Mouse (Mus musculus): ENCODE measurements at regions not wholly inside any gene's neighbourhood (a gene's known extent, or its start where the extent isn't known, plus 50 kb on each side); places are given as distances from the start of the nearest gene placed in this dataset.
A peak's percentile ranks its signal among the peaks of the same experiment; 100 is the strongest.

DNA sequence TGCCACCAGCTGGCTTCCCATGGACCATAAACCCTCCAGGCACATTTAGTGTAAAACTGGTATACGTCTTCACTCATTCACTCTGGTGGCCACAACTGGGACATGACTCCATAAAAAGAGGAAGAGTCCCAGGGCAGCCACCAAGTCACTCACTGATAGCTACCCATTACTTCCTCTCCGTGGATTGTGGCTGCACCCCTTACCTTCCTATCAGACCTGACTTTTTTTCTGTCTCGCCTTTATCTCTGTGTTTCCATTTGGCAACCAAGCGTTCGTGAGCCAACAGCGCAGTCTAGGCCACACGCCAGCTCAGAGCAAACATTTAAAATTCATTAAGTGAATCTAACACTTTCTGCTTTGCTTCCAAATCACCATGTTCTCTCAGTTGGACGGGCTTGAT lies 53.9 kb upstream of the Slc44a1 start:
- no peak for TF ChIP-seq EP300 (IDR thresholded peaks at IDR 0.05; ENCODE audit: insufficient read depth, low read depth, low read length)
- no peak for TF ChIP-seq CTCF (IDR thresholded peaks at IDR 0.05)
- TF ChIP-seq POLR2A (IDR thresholded peaks at IDR 0.05; ENCODE audit: insufficient read depth, low read depth, low read length), result no peak
- Histone ChIP-seq H3K79me2 (replicated peaks; ENCODE audit: control insufficient read depth, insufficient read depth, low read length) (no peaks in the 10 kb centered on the region), H3K4me3 (no peak overlapping the region), H3K27ac (no peak overlapping the region), H3K9ac (ENCODE audit: low read depth, low read length) (no peak overlapping the region), H3K36me3 (ENCODE audit: control insufficient read depth, insufficient read depth, low read length) (no peaks in the 10 kb centered on the region), H3K27me3 (ENCODE audit: control insufficient read depth, insufficient read depth, low read length) (no peaks in the 10 kb centered on the region), H3K4me1 (ENCODE audit: control insufficient read depth, insufficient read depth, low read length) (peaks cover 3% of the 10 kb centered on the region; the same call in 1 of the 2 replicates)
- 53% methylated on average over 8 of the region's 8 CpGs for WGBS
- intact Hi-C loops (cut with DNase I), result no loop called here
- DNase-seq, result peak in 1 of 2 experiments; percentile 45

DNA sequence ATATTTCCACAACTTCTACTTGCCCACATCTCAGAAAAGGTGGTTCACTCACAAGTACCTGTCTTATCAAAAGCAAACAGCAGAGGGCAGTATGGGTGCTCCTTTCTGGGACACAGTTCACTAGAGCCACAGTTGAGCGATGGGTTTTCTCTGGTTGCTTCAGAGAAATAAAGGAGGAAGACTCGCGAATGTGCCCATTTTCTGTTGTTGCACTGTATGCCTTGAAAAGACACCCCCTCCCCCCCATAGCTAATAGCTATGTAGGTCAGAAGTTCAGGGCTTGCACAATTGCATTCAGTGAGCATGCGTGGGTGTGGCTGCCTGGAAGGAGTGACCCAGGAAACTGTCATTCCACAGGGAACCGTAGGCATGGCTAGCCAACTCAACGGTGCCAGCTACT lies 55.5 kb upstream of the Slc44a1 start:
- TF ChIP-seq CTCF (IDR thresholded peaks at IDR 0.05) (peak; percentile 91), POLR2A (IDR thresholded peaks at IDR 0.05; ENCODE audit: insufficient read depth, low read depth, low read length) (no peak), EP300 (IDR thresholded peaks at IDR 0.05; ENCODE audit: insufficient read depth, low read depth, low read length) (no peak)
- DNase-seq, result peak; percentile 62 to 80
- H3K9ac ChIP-seq (ENCODE audit: low read depth, low read length), result no peak overlapping the region
- H3K4me1 ChIP-seq (ENCODE audit: control insufficient read depth, insufficient read depth, low read length), result peaks cover 3% of the 10 kb centered on the region; the same call in 1 of the 2 replicates
- no peaks in the 10 kb centered on the region for H3K27me3 ChIP-seq (ENCODE audit: control insufficient read depth, insufficient read depth, low read length)
- H3K36me3 ChIP-seq (ENCODE audit: control insufficient read depth, insufficient read depth, low read length), result no peaks in the 10 kb centered on the region
- intact Hi-C loops (cut with DNase I), result loop anchor here (5.0 kb wide), 2 partner anchors 68 to 163 kb away; no protein-coding TSS in a partner anchor
- WGBS, result 6% methylated on average over 6 of the region's 6 CpGs
- H3K27ac ChIP-seq, result no peak overlapping the region
- H3K79me2 ChIP-seq (replicated peaks; ENCODE audit: control insufficient read depth, insufficient read depth, low read length), result no peaks in the 10 kb centered on the region
- no peak overlapping the region for H3K4me3 ChIP-seq

DNA sequence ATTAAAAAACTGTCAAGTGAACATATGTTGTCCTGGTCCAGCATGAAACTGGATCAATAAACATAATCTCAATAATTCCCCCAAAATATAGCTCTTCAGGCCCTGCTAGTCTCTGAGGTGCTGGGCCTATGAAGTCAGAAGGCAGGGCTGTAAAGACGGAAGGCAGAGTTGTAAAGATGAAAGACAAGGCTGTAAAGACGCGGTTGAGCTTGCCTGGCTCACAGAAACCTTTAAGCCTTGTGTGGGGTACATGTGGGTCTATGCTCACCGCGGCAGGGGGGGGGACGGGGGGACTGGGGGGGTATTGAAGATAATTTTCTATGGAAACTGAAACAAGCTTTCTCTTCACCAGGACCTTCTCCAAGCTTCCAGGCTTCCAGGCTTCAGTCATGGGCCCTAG lies 56.1 kb upstream of the Slc44a1 start:
- no peaks in the 10 kb centered on the region for H3K36me3 ChIP-seq (ENCODE audit: control insufficient read depth, insufficient read depth, low read length)
- no peaks in the 10 kb centered on the region for H3K27me3 ChIP-seq (ENCODE audit: control insufficient read depth, insufficient read depth, low read length)
- no peak overlapping the region for H3K27ac ChIP-seq
- H3K4me1 ChIP-seq (ENCODE audit: control insufficient read depth, insufficient read depth, low read length), result peaks cover 3% of the 10 kb centered on the region; the same call in 1 of the 2 replicates
- H3K79me2 ChIP-seq (replicated peaks; ENCODE audit: control insufficient read depth, insufficient read depth, low read length), result no peaks in the 10 kb centered on the region
- no peak overlapping the region for H3K9ac ChIP-seq (ENCODE audit: low read depth, low read length)
- no peak for DNase-seq
- WGBS, result 75% methylated on average over 6 of the region's 6 CpGs
- no peak for TF ChIP-seq CTCF (IDR thresholded peaks at IDR 0.05)
- no peak for TF ChIP-seq POLR2A (IDR thresholded peaks at IDR 0.05; ENCODE audit: insufficient read depth, low read depth, low read length)
- TF ChIP-seq EP300 (IDR thresholded peaks at IDR 0.05; ENCODE audit: insufficient read depth, low read depth, low read length), result no peak
- no peak overlapping the region for H3K4me3 ChIP-seq
- intact Hi-C loops (cut with DNase I), result loop anchor here (5.0 kb wide), 2 partner anchors 68 to 163 kb away; no protein-coding TSS in a partner anchor

DNA sequence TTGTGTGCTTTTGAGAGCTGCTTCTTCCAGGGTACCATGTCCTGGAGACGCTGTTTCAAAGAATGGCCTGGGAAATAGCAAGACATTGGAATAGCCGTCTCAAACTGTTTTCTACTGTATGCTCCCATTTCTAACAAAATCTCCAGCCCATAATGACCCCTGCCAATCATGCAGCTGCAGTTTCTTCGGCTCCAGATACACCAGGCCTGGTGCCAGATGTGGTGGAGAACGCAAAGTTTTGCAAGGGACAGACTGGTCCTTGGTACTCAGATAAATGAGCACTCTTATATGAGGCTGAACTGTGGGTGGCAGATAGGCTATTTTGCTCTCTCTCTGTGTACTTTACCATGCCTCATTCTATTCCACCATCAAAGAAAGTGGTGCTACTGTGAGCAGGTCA lies 58.2 kb upstream of the Slc44a1 start:
- Histone ChIP-seq H3K36me3 (ENCODE audit: control insufficient read depth, insufficient read depth, low read length) (no peaks in the 10 kb centered on the region), H3K4me1 (ENCODE audit: control insufficient read depth, insufficient read depth, low read length) (peaks cover 3% of the 10 kb centered on the region; the same call in 1 of the 2 replicates), H3K9ac (ENCODE audit: low read depth, low read length) (no peak overlapping the region), H3K27me3 (ENCODE audit: control insufficient read depth, insufficient read depth, low read length) (no peaks in the 10 kb centered on the region), H3K79me2 (replicated peaks; ENCODE audit: control insufficient read depth, insufficient read depth, low read length) (no peaks in the 10 kb centered on the region), H3K4me3 (no peak overlapping the region), H3K27ac (no peak overlapping the region)
- intact Hi-C loops (cut with DNase I), result loop anchor here (5.0 kb wide), 2 partner anchors 70 to 165 kb away; no protein-coding TSS in a partner anchor
- 72% methylated on average over 4 of the region's 4 CpGs for WGBS
- no peak for TF ChIP-seq CTCF (IDR thresholded peaks at IDR 0.05)
- no peak for TF ChIP-seq POLR2A (IDR thresholded peaks at IDR 0.05; ENCODE audit: insufficient read depth, low read depth, low read length)
- TF ChIP-seq EP300 (IDR thresholded peaks at IDR 0.05; ENCODE audit: insufficient read depth, low read depth, low read length), result no peak
- DNase-seq, result no peak

DNA sequence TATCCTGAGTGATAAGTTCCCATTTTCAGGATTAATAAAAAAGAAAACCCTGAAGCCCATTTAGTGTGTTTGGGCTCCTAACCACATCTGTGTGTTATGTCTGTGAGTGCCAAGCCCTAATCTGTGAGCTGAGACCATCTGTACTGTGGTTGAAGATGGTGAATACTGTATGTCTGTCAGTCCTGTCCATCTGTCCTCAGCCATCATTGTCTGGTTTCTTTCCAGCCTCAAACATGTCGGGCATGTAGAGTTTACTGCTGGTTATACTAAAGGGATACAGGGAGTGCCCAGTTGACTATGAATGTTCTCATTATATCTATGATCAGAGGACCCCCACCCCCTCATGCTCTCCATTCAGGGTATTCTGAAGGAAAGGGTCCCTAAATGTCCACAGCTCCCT lies 60.4 kb upstream of the Slc44a1 start:
- Histone ChIP-seq H3K36me3 (ENCODE audit: control insufficient read depth, insufficient read depth, low read length) (no peaks in the 10 kb centered on the region), H3K4me3 (no peak overlapping the region), H3K4me1 (ENCODE audit: control insufficient read depth, insufficient read depth, low read length) (peaks cover 1% of the 10 kb centered on the region; the same call in 1 of the 2 replicates), H3K9ac (ENCODE audit: low read depth, low read length) (no peak overlapping the region), H3K79me2 (replicated peaks; ENCODE audit: control insufficient read depth, insufficient read depth, low read length) (no peaks in the 10 kb centered on the region), H3K27ac (no peak overlapping the region), H3K27me3 (ENCODE audit: control insufficient read depth, insufficient read depth, low read length) (no peaks in the 10 kb centered on the region)
- TF ChIP-seq EP300 (IDR thresholded peaks at IDR 0.05; ENCODE audit: insufficient read depth, low read depth, low read length) (no peak), CTCF (IDR thresholded peaks at IDR 0.05) (no peak), POLR2A (IDR thresholded peaks at IDR 0.05; ENCODE audit: insufficient read depth, low read depth, low read length) (no peak)
- WGBS, result 89% methylated on average over 1 of the region's 1 CpGs
- intact Hi-C loops (cut with DNase I), result loop anchor here (5.0 kb wide), 2 partner anchors 72 to 167 kb away; no protein-coding TSS in a partner anchor
- DNase-seq, result no peak

DNA sequence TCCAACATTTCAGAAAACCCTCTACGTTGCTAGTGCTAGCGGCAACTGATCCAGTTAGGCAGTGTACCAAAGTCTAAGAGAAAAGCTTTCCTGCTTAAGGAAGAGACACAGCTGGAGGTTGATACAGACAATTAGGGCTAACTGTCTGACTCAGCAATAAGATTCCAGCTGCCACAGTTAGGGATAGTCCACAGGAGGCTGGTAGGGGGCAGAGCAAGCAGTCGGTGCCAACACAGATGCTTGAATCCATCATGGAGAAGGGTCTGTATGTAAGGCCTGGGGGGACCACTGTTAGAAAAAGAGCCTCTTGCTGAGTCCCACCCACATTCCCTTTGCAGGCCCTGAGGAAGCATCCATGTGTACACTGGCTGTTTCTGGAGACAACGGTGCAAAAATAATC lies 63.2 kb upstream of the Slc44a1 start:
- Histone ChIP-seq H3K4me3 (no peak overlapping the region), H3K4me1 (ENCODE audit: control insufficient read depth, insufficient read depth, low read length) (no peaks in the 10 kb centered on the region), H3K9ac (ENCODE audit: low read depth, low read length) (no peak overlapping the region), H3K79me2 (replicated peaks; ENCODE audit: control insufficient read depth, insufficient read depth, low read length) (no peaks in the 10 kb centered on the region), H3K27ac (no peak overlapping the region), H3K36me3 (ENCODE audit: control insufficient read depth, insufficient read depth, low read length) (no peaks in the 10 kb centered on the region), H3K27me3 (ENCODE audit: control insufficient read depth, insufficient read depth, low read length) (no peaks in the 10 kb centered on the region)
- TF ChIP-seq POLR2A (IDR thresholded peaks at IDR 0.05; ENCODE audit: insufficient read depth, low read depth, low read length) (no peak), EP300 (IDR thresholded peaks at IDR 0.05; ENCODE audit: insufficient read depth, low read depth, low read length) (no peak), CTCF (IDR thresholded peaks at IDR 0.05) (no peak)
- intact Hi-C loops (cut with DNase I), result no loop called here
- no peak for DNase-seq
- WGBS, result 70% methylated on average over 4 of the region's 4 CpGs

All from heart, adult 2 months (tissue).